Comparison of ENCODE assay signal across 25 mouse cellular contexts in genomic region chr6:18220691-18221090, GRCm38 (mm10).
"Had no signal": no experiment of that assay in that cellular context is flagged by ENCODE, and none has a peak within 500 bp of the region (broad histone marks: within the 10 kb centered on the region; RNA-seq: fewer than 3 reads in every experiment).

No protein-coding gene starts in this region.

- H3K27me3 ChIP-seq: heart, embryonic 13.5 days; heart, embryonic 15.5 days; hindbrain, embryonic 13.5 days; hindbrain, embryonic 15.5 days; kidney, embryonic 15.5 days; limb, embryonic 13.5 days had no signal

- H3K36me3 ChIP-seq: heart, embryonic 13.5 days; heart, embryonic 15.5 days; hindbrain, embryonic 13.5 days; hindbrain, embryonic 15.5 days; kidney, embryonic 15.5 days; limb, embryonic 13.5 days had no signal

- H3K9ac ChIP-seq: forebrain, postnatal 0 days; heart, embryonic 13.5 days; heart, embryonic 15.5 days; hindbrain, embryonic 13.5 days; hindbrain, embryonic 15.5 days; kidney, embryonic 15.5 days; limb, embryonic 13.5 days had no signal

- H3K9me3 ChIP-seq: heart, embryonic 13.5 days; heart, embryonic 15.5 days; hindbrain, embryonic 13.5 days; hindbrain, embryonic 15.5 days; kidney, embryonic 15.5 days; limb, embryonic 13.5 days had no signal

- DNase-seq: forebrain, postnatal 0 days; gastrocnemius, postnatal 14 days; gastrocnemius, postnatal 36 days; heart, adult 11 months; heart, adult 2 months; heart, postnatal 14 days; heart, postnatal 36 days; kidney, adult 11 months; kidney, adult 2 months; kidney, adult 9 months; kidney, postnatal 14 days; kidney, postnatal 36 days; layer of hippocampus, adult 9-11 months; layer of hippocampus, postnatal 36 days; left cerebral cortex, postnatal 4 days had no signal

- ATAC-seq: forebrain, postnatal 0 days; hindbrain, postnatal 0 days; intestine, embryonic 16.5 days had no signal

- H3K4me2 ChIP-seq: heart, embryonic 11.5 days; heart, embryonic 13.5 days; heart, embryonic 15.5 days; hindbrain, embryonic 13.5 days; hindbrain, embryonic 15.5 days; kidney, embryonic 15.5 days; limb, embryonic 13.5 days had no signal

- H3K4me1 ChIP-seq: heart, embryonic 15.5 days; hindbrain, embryonic 13.5 days; hindbrain, embryonic 15.5 days; kidney, embryonic 15.5 days; limb, embryonic 13.5 days had no signal

- H3K4me3 ChIP-seq: heart, adult 2 months; heart, embryonic 13.5 days; heart, embryonic 15.5 days; hindbrain, embryonic 13.5 days; hindbrain, embryonic 15.5 days; kidney, embryonic 15.5 days; limb, embryonic 13.5 days had no signal

- H3K27ac ChIP-seq: heart, adult 2 months; heart, embryonic 13.5 days; heart, embryonic 15.5 days; hindbrain, embryonic 13.5 days; hindbrain, embryonic 15.5 days; hindbrain, postnatal 0 days; kidney, embryonic 15.5 days; kidney, postnatal 0 days; limb, embryonic 13.5 days had no signal
